Mouse (Mus musculus) lung, embryonic 14.5 days (tissue): Measurements from ENCODE around the gene Fam118b. TPM values are rescaled to one million over a fixed set of nuclear protein-coding genes. Genes with fewer than 3 reads are reported as not detected.

Experiments used
- ATAC-seq: fragments of 200-750 bp; cut with Nextera tagmentation; 2 replicates; pipeline ENCODE4 v1.8.0; 2017; ENCODE audit warnings: mild to moderate bottlenecking, moderate TSS enrichment, moderate library complexity; ENCODE audit not compliant: insufficient read depth
- DNase-seq: peaks from one replicate; pipeline ENCODE4 v3.0.0-alpha.2; 2015
- H3K27ac ChIP-seq: fragments of 300-500 bp; sonication (generic); 2 replicates; pipeline ENCODE4 v1.5.1; 2014; ENCODE audit warnings: low read depth, mild to moderate bottlenecking, moderate library complexity
- H3K27me3 ChIP-seq: fragments of 300-500 bp; sonication (generic); 2 replicates; pipeline ENCODE4 v1.6.1; 2014; ENCODE audit warnings: low read length, control low read depth; ENCODE audit not compliant: insufficient read depth
- H3K36me3 ChIP-seq: fragments of 300-500 bp; sonication (generic); 2 replicates; pipeline ENCODE4 v1.6.1; 2014; ENCODE audit warnings: control low read depth; ENCODE audit not compliant: insufficient read depth
- H3K4me1 ChIP-seq: fragments of 300-500 bp; sonication (generic); 2 replicates; pipeline ENCODE4 v1.6.1; 2014; ENCODE audit warnings: antibody characterized with exemption, control low read depth; ENCODE audit not compliant: insufficient read depth
- H3K4me2 ChIP-seq: fragments of 300-500 bp; sonication (generic); 2 replicates; pipeline ENCODE4 v1.6.1; 2014; ENCODE audit warnings: mild to moderate bottlenecking
- H3K4me3 ChIP-seq: fragments of 300-500 bp; sonication (generic); 2 replicates; pipeline ENCODE4 v1.5.1; 2014; ENCODE audit warnings: low read depth, low read length
- H3K9ac ChIP-seq: fragments of 300-500 bp; sonication (generic); 2 replicates; pipeline ENCODE4 v1.6.1; 2014
- H3K9me3 ChIP-seq: fragments of 300-500 bp; sonication (generic); 2 replicates; pipeline ENCODE4 v1.6.1; 2016; ENCODE audit warnings: low read depth, low read length, control low read depth
- CTCF ChIP-seq: IDR thresholded peaks from 2 replicates; pipeline ENCODE4 v1.5.1; 2016; ENCODE audit warnings: antibody characterized with exemption, low read depth
- WGBS: fragments of 180-500 bp; shearing (Covaris S2); extraction: QIAGEN DNeasy Blood & Tissue Kit; methylation state at CpG from one replicate; pipeline ENCODE4 v1.1.7; 2014; 5-methylcytosine and 5-hydroxymethylcytosine counted together
- polyA plus RNA-seq: library from polyadenylated mRNA; unstranded; fragments of >200 nt; fragmentation: Nextera tagmentation; extraction: Ambion mirVana; gene quantifications from 2 replicates; pipeline ENCODE4 v1.2.1, GENCODE M21; 2014

The Fam118b gene
- polyA plus RNA-seq, 1 experiment from 2014 or later = 40.4 TPM

GRCm38 (mm10) chr9:35198351-35198750 is 69.3 kb downstream of the Fam118b start:
- H3K9me3 ChIP-seq = no peaks in the 10 kb centered on the region
- ATAC-seq (no peak), DNase-seq (no peak)
- no peaks in the 10 kb centered on the region for H3K27me3 ChIP-seq
- H3K4me2 ChIP-seq = peak overlapping the region; percentile 83; the same call in 1 of the 2 replicates
- no peak overlapping the region for H3K27ac ChIP-seq
- peak overlapping the region; percentile 85; the same call in 1 of the 2 replicates for H3K9ac ChIP-seq
- H3K4me1 ChIP-seq = no peaks in the 10 kb centered on the region
- no peak for TF ChIP-seq CTCF
- WGBS = 79% methylated on average over 10 of the region's 10 CpGs
- no peaks in the 10 kb centered on the region for H3K36me3 ChIP-seq
- H3K4me3 ChIP-seq = no peak overlapping the region

- Histone ChIP-seq H3K27ac (no peak overlapping the region), H3K4me3 (no peak overlapping the region), H3K27me3 (no peaks in the 10 kb centered on the region), H3K9me3 (no peaks in the 10 kb centered on the region), H3K9ac (no peak overlapping the region), H3K4me2 (no peak overlapping the region), H3K4me1 (no peaks in the 10 kb centered on the region), H3K36me3 (no peaks in the 10 kb centered on the region)
- ATAC-seq (no peak), DNase-seq (no peak)
- 88% methylated on average over 3 of the region's 3 CpGs for whole genome bisulfite sequencing
- no peak for TF ChIP-seq CTCF
Measured at GRCm38 (mm10) chr9:35197625-35198024, 70.0 kb downstream of the Fam118b start.

GRCm38 (mm10) chr9:35194048-35194447 is 73.6 kb downstream of the Fam118b start:
- H3K36me3 ChIP-seq = peaks cover 14% of the 10 kb centered on the region; the same call in 1 of the 2 replicates
- no peak for ATAC-seq
- H3K4me1 ChIP-seq = no peaks in the 10 kb centered on the region
- DNase-seq = no peak
- H3K9ac ChIP-seq = no peak overlapping the region
- no peak overlapping the region for H3K27ac ChIP-seq
- H3K27me3 ChIP-seq = no peaks in the 10 kb centered on the region
- no peaks in the 10 kb centered on the region for H3K9me3 ChIP-seq
- TF ChIP-seq CTCF = no peak
- WGBS = 89% methylated on average over 3 of the region's 3 CpGs
- H3K4me2 ChIP-seq = no peak overlapping the region
- no peak overlapping the region for H3K4me3 ChIP-seq

- no peaks in the 10 kb centered on the region for H3K9me3 ChIP-seq
- DNase-seq = no peak
- H3K27me3 ChIP-seq = no peaks in the 10 kb centered on the region
- no peak overlapping the region for H3K27ac ChIP-seq
- 84% methylated on average over 11 of the region's 11 CpGs for WGBS
- H3K4me1 ChIP-seq = no peaks in the 10 kb centered on the region
- TF ChIP-seq CTCF = no peak
- no peak overlapping the region for H3K4me2 ChIP-seq
- ATAC-seq = no peak
- no peak overlapping the region for H3K4me3 ChIP-seq
- no peak overlapping the region for H3K9ac ChIP-seq
- peaks cover 23% of the 10 kb centered on the region; the same call in 1 of the 2 replicates for H3K36me3 ChIP-seq
Measured at GRCm38 (mm10) chr9:35192983-35193542, 74.5 kb downstream of the Fam118b start.

- H3K9me3 ChIP-seq = no peaks in the 10 kb centered on the region
- no peak overlapping the region for H3K4me3 ChIP-seq
- DNase-seq (peak; percentile 68), ATAC-seq (peak; percentile 52; the same call in 1 of the 2 replicates)
- peaks cover 36% of the 10 kb centered on the region; the same call in 1 of the 2 replicates for H3K36me3 ChIP-seq
- H3K27me3 ChIP-seq = no peaks in the 10 kb centered on the region
- H3K4me2 ChIP-seq = no peak overlapping the region
- no peak overlapping the region for H3K9ac ChIP-seq
- WGBS = 73% methylated on average over 22 of the region's 22 CpGs
- H3K27ac ChIP-seq = no peak overlapping the region
- no peaks in the 10 kb centered on the region for H3K4me1 ChIP-seq
- TF ChIP-seq CTCF = no peak
Measured at GRCm38 (mm10) chr9:35188700-35189099, 78.9 kb downstream of the Fam118b start.

GRCm38 (mm10) chr9:35187351-35187903 is 80.2 kb downstream of the Fam118b start:
- Histone ChIP-seq H3K9ac (no peak overlapping the region), H3K36me3 (peaks cover 36% of the 10 kb centered on the region; the same call in 1 of the 2 replicates), H3K27me3 (no peaks in the 10 kb centered on the region), H3K9me3 (no peaks in the 10 kb centered on the region), H3K4me3 (no peak overlapping the region), H3K4me1 (no peaks in the 10 kb centered on the region), H3K27ac (no peak overlapping the region), H3K4me2 (no peak overlapping the region)
- peak; percentile 24 for DNase-seq
- ATAC-seq = no peak
- no peak for TF ChIP-seq CTCF
- WGBS = 74% methylated on average over 10 of the region's 10 CpGs

- no peak overlapping the region for H3K4me3 ChIP-seq
- H3K4me1 ChIP-seq = no peaks in the 10 kb centered on the region
- DNase-seq (no peak), ATAC-seq (no peak)
- H3K4me2 ChIP-seq = no peak overlapping the region
- H3K9me3 ChIP-seq = no peaks in the 10 kb centered on the region
- TF ChIP-seq CTCF = no peak
- peaks cover 35% of the 10 kb centered on the region; the same call in 1 of the 2 replicates for H3K36me3 ChIP-seq
- H3K9ac ChIP-seq = no peak overlapping the region
- H3K27me3 ChIP-seq = no peaks in the 10 kb centered on the region
- WGBS = 66% methylated on average over 4 of the region's 4 CpGs
- no peak overlapping the region for H3K27ac ChIP-seq
Measured at GRCm38 (mm10) chr9:35186430-35186829, 81.2 kb downstream of the Fam118b start.
